Mouse (Mus musculus) E14TG2a.4 (cell line): ENCODE data around the gene Syt16.

Experiments used
- H3K27me3 ChIP-seq: 2 replicates; pipeline ENCODE4 v1.6.1; 2014; ENCODE audit warnings: low read length, control low read depth; ENCODE audit not compliant: insufficient read depth
- H3K36me3 ChIP-seq: 2 replicates; pipeline ENCODE4 v1.6.1; 2014; ENCODE audit warnings: low read length, control low read depth; ENCODE audit not compliant: insufficient read depth
- H3K4me1 ChIP-seq: replicated peaks from 2 replicates; pipeline ENCODE4 v1.6.1; 2014; ENCODE audit warnings: low read depth, low read length, control low read depth
- H3K4me3 ChIP-seq: replicated peaks from 2 replicates; pipeline ENCODE4 v1.5.1; 2014; ENCODE audit warnings: mild to moderate bottlenecking, low read length
- H3K9me3 ChIP-seq: 2 replicates; pipeline ENCODE4 v1.6.1; 2014; ENCODE audit warnings: low read length, control low read depth
- CTCF ChIP-seq: conservative IDR thresholded peaks from 2 replicates; pipeline ENCODE4 v1.5.1; 2014; ENCODE audit warnings: low read length
- NANOG ChIP-seq: IDR thresholded peaks from 2 replicates; pipeline ENCODE4 v1.6.1; 2014; ENCODE audit warnings: borderline replicate concordance, low read length, mixed read lengths
- POU5F1 ChIP-seq: IDR thresholded peaks from 2 replicates; pipeline ENCODE4 v1.6.1; 2014; ENCODE audit warnings: low read length, borderline replicate concordance

The Syt16 gene

GRCm38 (mm10) chr12:74232845-74233244, 235.4 kb downstream of the Syt16 start:
- H3K36me3 ChIP-seq = no peaks in the 10 kb centered on the region
- no peak overlapping the region for H3K4me3 ChIP-seq
- no peaks in the 10 kb centered on the region for H3K4me1 ChIP-seq
- H3K9me3 ChIP-seq = no peaks in the 10 kb centered on the region
- no peaks in the 10 kb centered on the region for H3K27me3 ChIP-seq
- TF ChIP-seq CTCF (no peak), NANOG (no peak), POU5F1 (no peak)

- H3K4me1 ChIP-seq = no peaks in the 10 kb centered on the region
- H3K36me3 ChIP-seq = no peaks in the 10 kb centered on the region
- no peak for TF ChIP-seq POU5F1
- H3K4me3 ChIP-seq = no peak overlapping the region
- no peaks in the 10 kb centered on the region for H3K27me3 ChIP-seq
- no peaks in the 10 kb centered on the region for H3K9me3 ChIP-seq
Observed at GRCm38 (mm10) chr12:74236191-74236590, 238.7 kb downstream of the Syt16 start.

DNA sequence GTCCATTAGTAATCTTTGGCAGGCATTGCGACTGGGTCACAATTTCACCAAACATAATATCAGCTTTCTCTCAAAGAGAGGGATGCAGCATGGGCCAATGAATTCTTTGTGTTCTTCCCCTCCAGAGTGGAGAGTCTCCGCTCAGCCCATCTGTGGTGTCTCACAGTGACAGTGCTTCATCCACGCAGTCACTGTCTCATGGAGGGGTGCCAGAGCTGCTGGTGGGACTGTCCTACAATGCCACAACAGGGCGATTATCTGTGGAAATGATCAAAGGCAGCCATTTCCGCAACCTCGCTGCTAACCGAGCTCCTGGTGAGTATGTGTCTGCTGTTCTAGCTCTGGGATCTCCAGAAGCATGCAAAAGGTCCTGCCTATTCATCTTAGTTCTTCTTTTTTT, 240.6 kb downstream of the Syt16 start:
- H3K4me3 ChIP-seq = no peak overlapping the region
- no peaks in the 10 kb centered on the region for H3K4me1 ChIP-seq
- no peaks in the 10 kb centered on the region for H3K36me3 ChIP-seq
- H3K9me3 ChIP-seq = no peaks in the 10 kb centered on the region
- no peaks in the 10 kb centered on the region for H3K27me3 ChIP-seq
- TF ChIP-seq POU5F1 (no peak), CTCF (no peak), NANOG (no peak)

DNA sequence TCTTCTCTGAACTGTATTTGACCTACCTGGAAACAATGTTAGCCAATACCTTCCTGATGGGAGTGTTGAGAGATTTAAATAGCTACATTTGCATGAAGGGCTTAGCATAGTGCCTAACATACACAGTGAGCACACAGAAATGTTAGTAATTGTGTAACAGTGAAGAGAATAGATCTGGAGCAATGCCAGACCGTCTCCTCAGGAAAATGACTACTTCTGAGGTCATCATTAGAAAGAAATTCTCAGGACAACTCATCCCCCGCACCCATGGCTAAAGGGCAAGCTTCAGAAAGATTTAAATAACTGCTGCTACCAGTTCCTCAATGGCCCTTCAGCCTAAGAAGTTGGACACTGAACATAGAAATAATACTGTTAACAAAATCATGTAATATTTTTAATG, 241.3 kb downstream of the Syt16 start:
- Histone ChIP-seq H3K9me3 (no peaks in the 10 kb centered on the region), H3K36me3 (no peaks in the 10 kb centered on the region), H3K4me3 (no peak overlapping the region), H3K27me3 (no peaks in the 10 kb centered on the region), H3K4me1 (no peaks in the 10 kb centered on the region)
- TF ChIP-seq POU5F1 = no peak
- TF ChIP-seq NANOG = no peak
- TF ChIP-seq CTCF = no peak

DNA sequence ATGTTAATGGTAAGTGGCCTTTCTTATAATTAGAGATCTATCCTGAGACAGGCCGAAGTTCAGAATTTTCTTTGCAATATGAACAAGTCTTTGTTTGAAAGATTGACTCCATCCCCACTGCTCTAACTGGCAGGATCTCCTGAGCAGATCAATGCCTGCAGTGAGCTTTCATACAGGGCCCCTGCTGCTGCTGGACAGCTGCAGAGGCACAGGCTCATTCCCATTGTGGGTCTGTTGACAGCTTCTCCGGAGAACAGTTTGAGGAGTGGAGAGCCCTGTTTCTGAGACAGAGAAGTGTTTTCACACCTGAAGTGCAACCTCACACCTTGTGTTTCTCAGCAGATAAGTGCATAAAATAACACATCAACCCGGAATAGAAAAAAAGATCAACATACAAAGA, 267.4 kb downstream of the Syt16 start:
- Histone ChIP-seq H3K4me3 (no peak overlapping the region), H3K9me3 (peaks cover 9% of the 10 kb centered on the region; the same call in 1 of the 2 replicates), H3K4me1 (no peaks in the 10 kb centered on the region), H3K36me3 (no peaks in the 10 kb centered on the region), H3K27me3 (no peaks in the 10 kb centered on the region)
- TF ChIP-seq CTCF (no peak), NANOG (no peak), POU5F1 (no peak)

DNA sequence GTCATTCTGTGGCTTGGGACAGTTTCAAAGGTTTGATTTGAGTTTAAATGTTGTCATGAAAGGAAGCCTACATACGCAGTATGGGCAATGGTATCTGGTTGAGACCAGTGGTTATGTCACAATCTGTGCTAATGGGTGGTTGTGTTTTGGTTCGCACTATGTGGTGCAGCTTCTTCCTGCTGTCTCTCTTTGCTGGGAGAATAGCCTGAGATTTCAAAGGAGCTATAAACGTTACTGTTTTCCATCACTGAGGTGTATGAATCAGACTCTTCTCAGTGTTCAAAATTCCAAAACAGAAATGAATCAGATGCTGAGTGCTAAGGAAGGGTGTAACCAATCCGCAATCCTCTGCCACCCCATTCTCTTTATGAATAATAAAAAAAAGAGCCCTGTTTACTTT, 269.6 kb downstream of the Syt16 start:
- TF ChIP-seq NANOG (no peak), CTCF (no peak), POU5F1 (no peak)
- H3K4me1 ChIP-seq = no peaks in the 10 kb centered on the region
- H3K27me3 ChIP-seq = no peaks in the 10 kb centered on the region
- no peak overlapping the region for H3K4me3 ChIP-seq
- peaks cover 9% of the 10 kb centered on the region; the same call in 1 of the 2 replicates for H3K9me3 ChIP-seq
- H3K36me3 ChIP-seq = no peaks in the 10 kb centered on the region

DNA sequence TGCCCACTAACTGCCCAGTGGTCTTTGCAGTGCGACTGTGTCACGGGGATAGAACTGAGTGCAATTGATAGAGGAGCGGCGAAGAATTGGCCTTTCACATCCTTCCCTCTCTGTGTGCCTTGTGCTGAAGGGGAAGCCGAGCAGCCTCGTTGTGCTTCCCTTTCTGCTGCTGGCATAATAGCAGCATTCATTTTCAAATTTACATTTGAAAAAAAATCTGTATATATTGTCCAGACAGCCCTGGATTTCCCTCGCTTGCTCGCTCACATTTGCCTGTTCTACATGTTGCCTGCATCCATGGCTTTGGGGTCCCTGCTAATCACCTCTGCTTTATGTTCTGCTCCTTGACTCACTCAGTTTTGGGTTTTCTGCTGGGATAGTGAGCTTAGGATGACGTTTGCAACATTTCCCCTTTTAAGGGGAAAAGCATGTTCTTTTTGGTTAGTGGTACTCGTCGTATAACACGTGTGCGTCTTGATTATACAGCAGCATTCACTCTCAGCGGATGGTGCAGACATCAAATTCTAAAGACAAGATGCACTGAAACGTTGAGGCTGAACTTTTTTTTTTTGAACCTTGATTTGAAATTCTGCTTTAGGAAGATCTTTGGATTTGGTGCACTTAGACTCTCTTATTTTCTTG, 271.3 kb downstream of the Syt16 start:
- H3K36me3 ChIP-seq = no peaks in the 10 kb centered on the region
- no peaks in the 10 kb centered on the region; the same call in 1 of the 2 replicates for H3K27me3 ChIP-seq
- no peaks in the 10 kb centered on the region for H3K4me1 ChIP-seq
- no peak for TF ChIP-seq CTCF
- TF ChIP-seq POU5F1 = no peak
- TF ChIP-seq NANOG = no peak
- H3K9me3 ChIP-seq = no peaks in the 10 kb centered on the region
- no peak overlapping the region for H3K4me3 ChIP-seq

DNA sequence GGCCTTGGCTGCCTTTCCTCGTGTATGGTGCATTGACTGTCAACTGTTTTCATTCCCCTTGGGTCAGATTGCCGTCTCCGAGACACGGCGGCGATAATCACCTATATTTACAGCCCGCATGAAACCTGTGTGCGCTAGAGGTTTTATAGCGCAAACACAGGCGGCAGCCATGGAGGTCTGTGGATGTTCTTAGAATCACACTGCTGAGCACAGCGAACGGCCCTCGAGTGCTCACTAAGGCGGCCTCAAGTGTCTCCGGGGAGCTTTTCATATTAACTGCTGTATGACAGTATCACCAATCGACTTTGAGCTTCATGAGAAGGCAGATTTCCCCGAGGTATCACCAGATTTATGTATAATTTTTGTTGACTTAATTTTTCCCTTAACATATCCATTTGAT, 275.1 kb downstream of the Syt16 start:
- Histone ChIP-seq H3K9me3 (no peaks in the 10 kb centered on the region), H3K4me1 (no peaks in the 10 kb centered on the region), H3K4me3 (no peak overlapping the region), H3K27me3 (no peaks in the 10 kb centered on the region; the same call in 1 of the 2 replicates), H3K36me3 (no peaks in the 10 kb centered on the region)
- no peak for TF ChIP-seq CTCF
- TF ChIP-seq POU5F1 = no peak
- TF ChIP-seq NANOG = no peak

GRCm38 (mm10) chr12:74277265-74277664, 279.8 kb downstream of the Syt16 start:
- Histone ChIP-seq H3K4me3 (no peak overlapping the region), H3K36me3 (no peaks in the 10 kb centered on the region), H3K27me3 (peaks cover 5% of the 10 kb centered on the region), H3K9me3 (no peaks in the 10 kb centered on the region), H3K4me1 (no peaks in the 10 kb centered on the region)
- TF ChIP-seq POU5F1 = no peak
- no peak for TF ChIP-seq NANOG
- TF ChIP-seq CTCF = no peak
